Mouse (Mus musculus) heart, embryonic 11.5 days (tissue): Measurements from ENCODE around the gene Agfg2. TPM values are rescaled to one million over a fixed set of nuclear protein-coding genes. Genes with fewer than 3 reads are reported as not detected.
"Not testable (repeated sequence)": the region's sequence is repeated elsewhere in the genome, so short reads cannot be mapped to it uniquely, and the experiment has no call there.

ENCODE experiments used
- ATAC-seq: fragments of 200-750 bp; cut with Nextera tagmentation; replicated peaks from 2 replicates; pipeline ENCODE4 v1.8.0; 2017; ENCODE audit warnings: moderate library complexity; ENCODE audit not compliant: insufficient number of reproducible peaks, low FRiP score, low TSS enrichment
- H3K27ac ChIP-seq: fragments of 300-500 bp; sonication (generic); 2 replicates; pipeline ENCODE4 v1.5.1; 2014; ENCODE audit warnings: mild to moderate bottlenecking, low read depth, low read length
- H3K27me3 ChIP-seq: fragments of 300-500 bp; sonication (generic); 2 replicates; pipeline ENCODE4 v1.6.1; 2014; ENCODE audit warnings: mild to moderate bottlenecking, low read length, mixed read lengths; ENCODE audit not compliant: control insufficient read depth, insufficient read depth
- H3K36me3 ChIP-seq: fragments of 300-500 bp; sonication (generic); 2 replicates; pipeline ENCODE4 v1.6.1; 2014; ENCODE audit warnings: mild to moderate bottlenecking, low read length, moderate library complexity, mixed read lengths; ENCODE audit not compliant: control insufficient read depth, insufficient read depth
- H3K4me1 ChIP-seq: fragments of 300-500 bp; sonication (generic); 2 replicates; pipeline ENCODE4 v1.6.1; 2014; ENCODE audit warnings: low read length; ENCODE audit not compliant: control insufficient read depth, insufficient read depth
- H3K4me2 ChIP-seq: fragments of 300-500 bp; sonication (generic); 2 replicates; pipeline ENCODE4 v1.6.1; 2014; ENCODE audit warnings: mild to moderate bottlenecking, moderate library complexity
- H3K4me3 ChIP-seq: fragments of 300-500 bp; sonication (generic); 2 replicates; pipeline ENCODE4 v1.5.1; 2014; ENCODE audit warnings: low read depth, low read length
- H3K9ac ChIP-seq: fragments of 300-500 bp; sonication (generic); 2 replicates; pipeline ENCODE4 v1.6.1; 2014; ENCODE audit warnings: mild to moderate bottlenecking, low read depth, low read length, moderate library complexity
- H3K9me3 ChIP-seq: fragments of 300-500 bp; sonication (generic); replicated peaks from 2 replicates; pipeline ENCODE4 v1.6.1; 2016; ENCODE audit warnings: low read length; ENCODE audit not compliant: control insufficient read depth
- WGBS: fragments of 180-500 bp; shearing (Covaris S2); extraction: QIAGEN DNeasy Blood & Tissue Kit; methylation state at CpG from one replicate; pipeline ENCODE4 v1.1.7; 2014; ENCODE audit not compliant: insufficient replicate concordance; 5-methylcytosine and 5-hydroxymethylcytosine counted together
- polyA plus RNA-seq: library from polyadenylated mRNA; unstranded; fragments of >200 nt; fragmentation: Nextera tagmentation; extraction: Ambion mirVana; gene quantifications from 2 replicates; pipeline ENCODE4 v1.2.1, GENCODE M21; 2014

Gene Agfg2
- polyA plus RNA-seq, 1 experiment from 2014 or later, result 19.9 TPM

GRCm38 (mm10) chr5:137630602-137631001, 53.9 kb downstream of the Agfg2 start:
- peak overlapping the region; percentile 93 for H3K9ac ChIP-seq
- WGBS, result 28% methylated on average over 3 of the region's 3 CpGs
- H3K4me3 ChIP-seq, result peak overlapping the region; percentile 94

GRCm38 (mm10) chr5:137629906-137630545, 54.5 kb downstream of the Agfg2 start:
- WGBS, result 19% methylated on average over 6 of the region's 6 CpGs
- Histone ChIP-seq H3K36me3 (peaks cover 7% of the 10 kb centered on the region; the same call in 1 of the 2 replicates), H3K4me2 (peak overlapping the region; percentile 93), H3K4me3 (peak overlapping the region; percentile 94), H3K27me3 (no peaks in the 10 kb centered on the region), H3K9me3 (no peaks in the 10 kb centered on the region), H3K4me1 (peaks cover 21% of the 10 kb centered on the region), H3K9ac (peak overlapping the region; percentile 93), H3K27ac (peak overlapping the region; percentile 95)
- ATAC-seq, result no peak

More at GRCm38 (mm10) chr5:137630602-137631001, 53.9 kb downstream of the Agfg2 start:
- Histone ChIP-seq H3K4me2 (peak overlapping the region; percentile 93), H3K9me3 (no peaks in the 10 kb centered on the region), H3K36me3 (peaks cover 10% of the 10 kb centered on the region), H3K4me1 (peaks cover 21% of the 10 kb centered on the region), H3K27me3 (no peaks in the 10 kb centered on the region), H3K27ac (peak overlapping the region; percentile 67)
- ATAC-seq, result no peak

GRCm38 (mm10) chr5:137629306-137629721, 55.2 kb downstream of the Agfg2 start:
- Histone ChIP-seq H3K4me1 (peaks cover 24% of the 10 kb centered on the region), H3K9ac (peak overlapping the region; percentile 93)

GRCm38 (mm10) chr5:137628498-137629305, 55.8 kb downstream of the Agfg2 start, which contains the start of the genes Fbxo24, Lrch4 and Gm20605:
Gene Fbxo24 (minus strand): TSS chr5:137629002.
Gene Lrch4 (plus strand): TSS chr5:137629121.
Gene Gm20605 (plus strand): TSS chr5:137629175.
- Histone ChIP-seq H3K27ac (peak within 1 kb of the TSS; percentile 95), H3K4me2 (peak within 1 kb of the TSS; percentile 93), H3K36me3 (peaks cover 2% of the 10 kb centered on the region; the same call in 1 of the 2 replicates), H3K9ac (peak within 1 kb of the TSS; percentile 93), H3K4me3 (peak within 1 kb of the TSS; percentile 94), H3K27me3 (no peaks in the 10 kb centered on the region), H3K4me1 (peaks cover 24% of the 10 kb centered on the region), H3K9me3 (no peaks in the 10 kb centered on the region)
- under 1% methylated on average over 44 of the region's 46 CpGs for WGBS
- ATAC-seq, result peak; percentile 97

More at GRCm38 (mm10) chr5:137629306-137629721, 55.2 kb downstream of the Agfg2 start:
- H3K4me3 ChIP-seq, result peak overlapping the region; percentile 94
- peak overlapping the region; percentile 95 for H3K27ac ChIP-seq
- peak; percentile 35 for ATAC-seq
- no peaks in the 10 kb centered on the region for H3K9me3 ChIP-seq
- peak overlapping the region; percentile 93 for H3K4me2 ChIP-seq
- peaks cover 7% of the 10 kb centered on the region; the same call in 1 of the 2 replicates for H3K36me3 ChIP-seq
- H3K27me3 ChIP-seq, result no peaks in the 10 kb centered on the region
- under 1% methylated on average over 23 of the region's 23 CpGs for WGBS

GRCm38 (mm10) chr5:137627991-137628390, 56.5 kb downstream of the Agfg2 start:
- H3K9ac ChIP-seq, result peak overlapping the region; percentile 71
- H3K4me1 ChIP-seq, result peaks cover 24% of the 10 kb centered on the region
- ATAC-seq, result no peak
- no peaks in the 10 kb centered on the region for H3K36me3 ChIP-seq
- peak overlapping the region; percentile 83 for H3K4me2 ChIP-seq
- 2% methylated on average over 9 of the region's 9 CpGs for WGBS
- H3K4me3 ChIP-seq, result peak overlapping the region; percentile 94
- no peaks in the 10 kb centered on the region for H3K27me3 ChIP-seq
- no peaks in the 10 kb centered on the region for H3K9me3 ChIP-seq
- H3K27ac ChIP-seq, result peak overlapping the region; percentile 63

DNA sequence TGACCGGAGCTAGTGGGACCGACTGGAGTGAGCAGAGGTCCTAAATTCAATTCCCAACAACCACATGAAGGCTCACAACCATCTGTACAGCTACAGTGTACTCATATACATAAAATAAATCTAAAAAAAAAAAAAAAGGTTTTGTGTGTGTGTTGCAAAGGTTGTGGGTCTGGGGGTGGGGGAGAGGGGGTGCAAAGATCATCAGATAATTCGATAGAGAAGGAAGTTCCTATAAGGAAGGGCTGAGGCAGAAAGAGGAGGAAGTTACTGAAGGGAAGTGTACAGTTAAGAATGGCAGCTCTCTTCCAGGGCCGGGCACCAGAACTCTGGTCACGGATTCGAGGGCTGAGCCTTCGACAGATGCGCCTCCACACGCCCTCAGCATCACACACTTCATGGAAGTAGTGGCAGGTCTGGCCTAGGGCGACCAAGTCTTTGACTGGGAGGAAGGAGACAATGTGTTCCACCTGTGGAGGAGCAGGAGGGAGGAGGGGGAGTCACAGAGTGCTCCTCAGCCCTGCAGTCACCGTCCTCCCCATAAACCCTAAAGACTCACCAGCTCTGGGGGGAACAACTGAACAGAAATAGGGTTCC, 60.5 kb downstream of the Agfg2 start:
- WGBS, result 77% methylated on average over 11 of the region's 11 CpGs
- no peaks in the 10 kb centered on the region for H3K36me3 ChIP-seq
- no peaks in the 10 kb centered on the region for H3K9me3 ChIP-seq
- no peak for ATAC-seq
- H3K9ac ChIP-seq, result no peak overlapping the region
- no peak overlapping the region for H3K4me2 ChIP-seq
- H3K27ac ChIP-seq, result no peak overlapping the region
- peaks cover 3% of the 10 kb centered on the region for H3K4me1 ChIP-seq
- no peaks in the 10 kb centered on the region for H3K27me3 ChIP-seq
- H3K4me3 ChIP-seq, result no peak overlapping the region

- H3K4me2 ChIP-seq, result no peak overlapping the region
- no peaks in the 10 kb centered on the region for H3K9me3 ChIP-seq
- H3K9ac ChIP-seq, result no peak overlapping the region
- H3K4me3 ChIP-seq, result no peak overlapping the region
- no peaks in the 10 kb centered on the region for H3K36me3 ChIP-seq
- ATAC-seq, result no peak
- peaks cover 19% of the 10 kb centered on the region for H3K4me1 ChIP-seq
- 0 out of 2 replicates have a peak, but pooled peaks cover 2% of the 10 kb centered on the region for H3K27me3 ChIP-seq
- 86% methylated on average over 7 of the region's 7 CpGs for WGBS
- no peak overlapping the region for H3K27ac ChIP-seq
Observed at GRCm38 (mm10) chr5:137615347-137615746, 69.2 kb downstream of the Agfg2 start.

DNA sequence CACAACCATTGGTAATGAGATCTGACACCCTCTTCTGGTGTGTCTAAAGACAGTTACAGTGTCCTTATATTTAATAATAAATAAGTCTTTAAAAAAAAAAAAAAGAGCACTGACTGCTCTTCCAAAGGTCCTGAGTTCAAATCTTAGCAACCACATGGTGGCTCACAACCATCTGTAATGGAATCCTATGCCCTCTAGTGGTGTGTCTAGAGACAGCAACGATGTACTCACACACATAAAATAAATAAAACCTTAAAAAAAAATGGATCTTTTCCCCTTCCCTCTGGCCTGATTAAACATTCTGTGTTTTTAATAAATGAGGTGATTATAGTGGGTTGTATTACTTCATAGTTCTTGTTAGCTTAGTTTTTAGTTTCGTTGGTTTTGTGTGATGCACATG, 69.6 kb downstream of the Agfg2 start:
- not testable (repeated sequence) for ATAC-seq, H3K36me3 ChIP-seq, H3K9me3 ChIP-seq, H3K9ac ChIP-seq, H3K27ac ChIP-seq, H3K27me3 ChIP-seq, H3K4me3 ChIP-seq, H3K4me2 ChIP-seq
- WGBS, result 89% methylated on average over 2 of the region's 2 CpGs
- peaks cover 23% of the 10 kb centered on the region for H3K4me1 ChIP-seq
